Mouse (Mus musculus) brain, embryonic 18.5 days (tissue): ENCODE measurements at regions not wholly inside any gene's neighbourhood (a gene's known extent, or its start where the extent isn't known, plus 50 kb on each side); places are given as distances from the start of the nearest gene placed in this dataset.
A peak's percentile ranks its signal among the peaks of the same experiment; 100 is the strongest.

Experiments used
- DNase-seq: peaks from one replicate; pipeline ENCODE4 v3.0.0-alpha.2; 2012; ENCODE audit warnings: low read depth, low spot score

DNA sequence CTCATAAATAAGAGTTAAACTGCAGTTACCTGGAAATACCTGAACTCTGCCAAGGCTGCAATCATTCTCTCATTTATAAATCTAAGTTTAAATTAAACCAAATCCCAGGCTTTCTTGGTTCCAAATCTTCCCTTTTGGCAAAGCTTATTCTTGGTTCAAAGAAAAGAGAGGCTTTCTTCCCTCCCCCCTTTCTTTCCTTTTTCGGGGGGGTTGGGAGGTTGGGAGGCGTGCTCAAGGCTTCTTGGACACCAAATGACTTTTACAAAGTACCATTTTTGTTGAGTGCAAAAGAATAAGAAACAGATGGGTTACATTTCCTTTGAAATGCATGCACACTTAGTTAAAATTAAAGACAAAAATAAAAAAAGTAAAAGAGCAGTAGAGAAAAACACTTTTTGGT, 105.4 kb upstream of the Mroh9 start:
- no peak for DNase-seq

DNA sequence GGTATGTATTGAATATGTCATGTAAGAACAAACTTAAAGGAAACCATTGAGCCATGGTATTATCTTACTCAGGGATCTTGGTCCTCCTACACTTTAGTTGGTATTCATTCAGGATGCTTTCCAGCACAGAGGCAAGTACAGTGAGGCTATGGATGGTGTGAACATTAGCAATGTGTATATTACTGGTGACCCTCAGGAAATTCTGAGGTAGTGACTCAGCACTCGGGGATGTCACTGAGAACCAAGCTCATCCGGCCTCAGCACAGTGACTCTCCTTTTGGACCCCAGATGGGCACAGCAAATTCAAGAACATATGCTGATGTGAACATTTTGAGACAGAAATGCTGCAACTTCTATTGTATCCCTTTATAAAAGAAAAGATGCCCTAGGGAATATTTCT, 96.4 kb upstream of the Mroh9 start:
- no peak for DNase-seq

DNA sequence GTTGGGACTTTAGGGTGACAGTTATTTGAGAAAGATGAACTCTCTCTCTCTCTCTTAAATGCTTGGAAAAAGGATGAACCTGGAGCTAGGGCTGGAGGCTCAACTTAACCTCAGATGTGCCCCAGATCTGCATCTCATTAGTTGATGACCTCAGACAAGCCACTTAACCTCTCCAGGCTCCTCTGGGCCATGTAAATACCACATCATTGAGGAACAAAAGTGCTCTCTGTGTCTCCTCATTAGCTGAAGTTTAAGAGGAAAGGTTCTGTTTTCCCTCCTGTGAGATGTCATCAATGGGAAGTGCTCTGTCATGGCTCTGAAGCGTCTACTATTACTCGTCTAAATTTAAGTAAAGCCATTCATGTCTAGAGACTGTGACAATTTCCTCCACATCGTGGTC, 91.5 kb upstream of the Mroh9 start:
- no peak for DNase-seq

DNA sequence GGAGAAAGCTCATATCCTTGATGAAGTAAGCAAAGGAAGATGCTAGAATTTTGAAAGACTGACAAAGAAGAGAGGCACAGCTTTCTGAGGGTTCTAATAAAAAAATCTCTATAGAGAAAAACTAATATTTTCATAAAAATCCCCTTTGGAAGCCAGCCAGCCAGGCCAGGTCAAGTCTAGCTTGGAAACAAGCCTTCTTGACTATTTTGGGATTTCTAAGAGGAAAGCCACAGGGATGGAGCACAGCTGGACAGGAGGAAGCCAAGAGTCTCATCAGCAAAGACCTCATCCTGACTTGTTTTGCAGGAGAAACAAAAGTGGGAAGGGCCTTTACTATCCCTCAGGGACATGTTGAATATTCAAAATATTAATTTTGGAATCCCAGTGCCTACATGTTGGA, 81.6 kb upstream of the Mroh9 start:
- DNase-seq = no peak

DNA sequence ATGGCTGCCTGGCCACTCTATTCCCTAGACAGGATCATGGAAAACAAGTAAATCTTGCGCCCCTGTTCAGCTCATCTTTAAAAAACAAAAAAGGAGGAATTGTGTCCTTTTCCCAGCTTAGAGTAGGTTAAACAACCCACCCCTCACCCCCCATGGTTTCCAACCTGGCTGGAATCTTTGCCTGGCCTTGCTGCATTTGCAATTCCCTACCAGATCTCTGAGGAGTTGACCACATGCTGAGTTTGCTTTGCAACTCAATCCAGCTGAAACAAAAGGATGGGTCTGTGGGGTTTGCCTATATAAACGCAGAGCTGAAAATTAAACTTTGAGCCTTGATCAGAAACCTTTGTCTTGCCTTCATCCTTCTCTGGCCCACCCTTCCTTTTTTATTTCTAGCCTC, 78.2 kb upstream of the Mroh9 start:
- DNase-seq = no peak

DNA sequence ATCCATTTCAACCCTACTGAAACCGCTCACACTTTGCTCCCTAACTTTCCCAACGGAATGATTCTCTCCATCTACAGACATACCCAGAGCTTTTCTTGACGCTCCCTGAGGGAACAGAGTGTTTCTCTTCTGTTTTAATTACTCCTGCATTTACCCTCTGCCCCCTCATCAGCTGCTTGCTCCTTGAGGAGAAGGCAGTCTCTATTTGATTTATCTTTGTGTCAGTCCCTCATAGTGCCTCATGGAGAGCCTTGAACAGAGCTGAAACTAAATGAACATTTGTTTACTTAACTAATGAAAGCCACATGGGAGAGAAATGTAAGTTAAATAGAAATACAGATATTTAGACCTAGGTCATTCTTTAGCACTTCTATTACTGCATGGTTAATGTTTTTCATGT, 74.4 kb upstream of the Mroh9 start:
- DNase-seq = no peak

DNA sequence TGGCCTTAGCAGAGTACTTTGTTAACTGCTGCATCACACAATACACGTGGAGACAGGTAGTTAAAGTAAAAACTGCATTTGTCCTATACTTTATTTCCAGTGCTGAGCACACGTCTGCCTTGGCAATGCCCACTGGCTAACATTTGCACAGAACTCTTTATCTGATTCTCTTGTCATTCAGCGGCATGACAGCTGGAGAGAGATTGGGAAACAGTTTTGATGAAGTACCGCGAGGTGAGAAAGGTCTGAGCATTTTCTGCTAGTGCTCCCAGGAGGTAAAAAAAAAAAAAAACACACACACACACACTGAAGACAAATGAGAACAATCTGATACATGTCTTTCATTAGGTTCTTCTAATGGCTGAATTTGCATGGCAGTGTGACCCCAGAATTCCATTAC, 73.0 kb upstream of the Mroh9 start:
- no peak for DNase-seq

DNA sequence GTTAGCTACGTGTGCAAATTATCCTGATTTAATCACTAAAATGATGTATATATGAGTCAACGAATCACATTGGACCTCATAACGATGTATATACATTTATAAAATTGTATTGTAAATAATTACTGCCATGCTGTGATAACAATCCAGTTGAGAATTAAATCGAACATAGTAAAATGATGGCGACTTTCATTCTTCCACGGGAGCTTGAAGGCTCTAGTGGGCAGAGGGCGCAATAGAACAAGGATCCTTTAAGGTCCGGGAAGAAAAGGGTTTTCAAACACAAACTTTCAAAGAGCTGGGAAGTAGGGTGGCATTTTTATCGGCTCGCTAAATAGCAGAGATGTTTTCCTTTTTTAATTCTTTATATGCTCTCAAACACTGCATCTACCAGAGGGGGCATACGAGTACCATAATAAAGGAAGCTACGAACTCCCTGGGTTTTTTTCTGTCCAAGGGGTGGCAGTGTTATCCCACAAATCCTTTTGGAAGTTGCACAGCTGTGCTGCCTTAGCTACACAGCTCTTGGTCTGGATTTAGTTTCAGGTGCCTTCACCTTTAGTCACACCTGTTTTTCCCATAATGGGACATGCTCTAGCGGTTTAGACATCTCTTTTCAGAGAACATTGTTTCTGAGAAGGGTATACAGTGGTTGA, 64.9 kb upstream of the Mroh9 start:
- peak; percentile 65 for DNase-seq

DNA sequence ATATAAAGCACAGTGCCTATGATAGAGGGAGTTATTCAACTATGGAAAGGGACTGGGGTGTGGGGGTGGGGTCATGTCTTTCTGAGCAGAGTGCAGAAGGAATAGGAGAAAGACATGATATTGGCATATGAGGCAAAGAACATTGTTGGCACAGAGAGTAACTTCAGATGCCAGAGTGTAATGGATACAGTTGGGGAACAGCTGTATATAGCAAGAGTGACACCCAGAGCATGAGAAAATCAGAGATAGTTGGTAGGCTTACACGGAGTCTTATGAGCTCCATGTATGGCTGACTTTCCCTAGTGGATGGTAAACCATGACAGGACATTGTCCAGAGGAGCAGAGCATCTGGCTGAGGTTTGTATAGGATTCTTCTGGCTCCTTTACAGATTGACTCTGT, 61.2 kb upstream of the Mroh9 start:
- no peak for DNase-seq

DNA sequence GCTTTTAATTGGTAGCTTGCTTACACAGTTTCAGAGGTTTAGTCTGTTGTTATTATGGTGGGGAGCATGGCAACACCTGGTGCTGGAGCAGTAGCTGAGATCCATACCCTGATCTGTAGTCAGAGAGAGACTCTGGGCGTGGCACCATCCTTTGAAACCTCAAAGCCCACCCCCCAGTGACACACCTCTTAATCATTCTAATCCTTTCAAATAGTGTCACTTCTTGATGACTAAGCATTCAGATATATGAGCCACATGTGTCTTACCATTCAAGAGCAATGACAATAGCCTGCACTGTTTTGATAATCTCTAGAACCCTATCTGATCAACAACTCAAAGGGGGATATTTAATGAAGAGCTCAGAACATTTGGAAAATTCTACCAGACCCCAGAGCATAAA, 57.6 kb upstream of the Mroh9 start:
- DNase-seq = no peak

DNA sequence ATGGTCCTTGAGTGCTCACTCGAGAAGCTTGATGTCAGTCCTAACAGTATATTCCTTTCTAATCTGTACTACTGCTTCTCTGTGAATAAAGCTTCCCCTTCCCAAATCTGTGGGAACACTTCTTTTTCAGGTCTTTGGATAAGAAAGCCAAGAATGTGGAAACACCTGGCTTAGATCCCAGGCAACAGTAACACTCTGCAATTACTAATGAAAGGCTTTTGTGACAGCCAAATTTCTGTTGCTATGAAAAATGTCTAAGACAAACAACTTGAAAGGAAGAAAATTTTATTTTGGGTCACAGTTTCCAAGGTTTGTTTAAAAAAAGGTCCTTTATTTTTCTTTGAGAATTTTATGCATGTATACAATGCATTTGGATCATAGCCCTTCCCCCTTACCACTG, 56.0 kb upstream of the Mroh9 start:
- DNase-seq = no peak

DNA sequence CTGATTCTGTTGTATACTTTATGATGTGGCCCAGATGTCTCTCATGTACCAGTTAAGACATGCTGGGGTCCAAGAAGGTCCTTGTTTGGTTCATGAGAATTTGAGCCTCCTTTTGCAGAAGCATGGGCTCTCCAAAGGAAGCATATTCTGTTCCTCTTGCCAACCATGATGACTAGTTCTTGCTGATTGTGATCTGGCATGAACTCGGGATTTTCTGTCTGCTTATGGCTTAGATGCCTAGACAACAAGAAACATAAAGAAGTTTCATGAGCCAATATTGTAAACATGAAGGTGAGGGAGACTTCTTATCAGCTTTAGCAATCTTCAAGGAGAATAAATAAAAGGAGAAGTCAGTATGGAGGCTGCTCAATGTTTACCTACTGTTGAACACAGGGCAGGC, 52.7 kb upstream of the Mroh9 start:
- no peak for DNase-seq
